Mouse (Mus musculus) thymus, postnatal 25 days (tissue): Measurements from ENCODE around the gene Rab9.
A peak's percentile ranks its signal among the peaks of the same experiment; 100 is the strongest.

Source experiments
- DNase-seq: peaks from one replicate; pipeline ENCODE4 v3.0.0; 2022

The Rab9 gene

GRCm38 (mm10) chrX:166444552-166444951 lies 35.1 kb downstream of the Rab9 start:
- no peak for DNase-seq

- peak; percentile 88 for DNase-seq
These were observed 39.0 kb downstream of the Rab9 start, which contains the start of gene Ofd1 for GRCm38 (mm10) chrX:166440616-166441063. Gene Ofd1, minus strand, starts transcription at chrX:166440704.

DNA sequence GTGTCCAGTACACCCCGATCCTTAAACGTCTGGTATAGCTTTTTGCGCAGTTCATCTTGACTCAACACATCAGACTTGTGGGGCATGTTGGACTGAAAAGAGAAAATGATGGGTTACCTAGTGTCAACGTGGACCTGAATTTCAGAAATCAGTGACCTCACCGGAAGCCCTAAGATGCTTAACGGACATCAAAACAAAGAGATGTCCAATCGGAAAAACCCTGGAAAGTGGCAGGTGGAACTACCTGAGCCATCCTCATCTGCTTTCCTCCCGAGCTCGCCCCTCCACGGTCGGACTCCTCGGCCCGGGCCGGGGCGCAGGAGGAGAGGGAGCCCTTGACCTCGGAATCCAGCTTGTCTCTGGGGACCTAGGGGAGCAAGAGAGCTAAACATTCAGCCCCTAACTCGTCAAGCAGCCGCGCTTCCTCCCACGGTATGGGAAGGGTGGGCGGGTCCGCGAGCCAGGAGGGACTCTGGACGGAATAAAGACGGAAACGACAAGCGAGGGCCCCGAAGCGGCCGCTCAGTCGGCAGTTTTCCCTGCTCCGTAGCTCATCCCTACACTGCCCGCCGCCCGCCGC lies 39.5 kb downstream of the Rab9 start, which contains the start of gene Trappc2:
TSS of gene Trappc2 (plus strand) at position 539 of the 580 bp plus-strand sequence.
- DNase-seq, result no peak

DNA sequence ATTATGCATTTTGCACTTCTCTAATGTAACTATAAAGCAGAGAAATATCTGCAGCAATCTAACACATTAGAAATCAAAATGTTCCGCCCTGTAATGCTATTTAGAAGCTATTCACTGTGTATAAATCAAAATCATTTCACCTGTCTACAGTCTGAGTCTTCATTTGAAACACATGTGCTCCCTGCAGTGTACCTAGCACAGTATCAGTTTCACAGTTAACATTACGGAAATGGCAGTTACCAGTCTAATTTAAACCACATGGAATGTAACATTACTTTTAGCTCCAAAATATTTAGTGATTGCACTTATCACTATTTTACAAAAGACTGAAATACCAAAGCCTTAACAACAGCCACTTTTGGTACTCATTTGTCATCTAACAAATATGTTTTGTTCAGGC lies 44.9 kb downstream of the Rab9 start:
- no peak for DNase-seq

DNA sequence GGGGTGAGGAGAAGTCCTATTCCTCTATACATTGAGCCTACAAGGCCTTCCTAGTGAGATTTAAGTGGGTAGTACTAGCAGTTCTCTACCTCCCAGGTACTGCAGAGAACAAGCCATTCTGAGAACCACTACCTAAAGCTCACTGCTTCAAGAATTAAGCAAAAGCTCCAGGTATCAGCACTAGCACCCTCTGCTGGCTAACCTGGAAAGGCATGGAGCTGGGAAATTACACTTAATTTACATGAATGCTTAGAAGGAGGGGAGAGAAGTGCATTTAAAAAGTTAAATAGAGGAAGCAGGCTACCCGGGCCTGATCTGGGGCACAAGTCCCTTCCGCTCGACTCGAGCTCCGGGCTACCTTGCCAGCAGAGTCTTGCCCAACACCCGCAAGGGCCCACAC lies 63.5 kb downstream of the Rab9 start:
- peak; percentile 22 for DNase-seq

DNA sequence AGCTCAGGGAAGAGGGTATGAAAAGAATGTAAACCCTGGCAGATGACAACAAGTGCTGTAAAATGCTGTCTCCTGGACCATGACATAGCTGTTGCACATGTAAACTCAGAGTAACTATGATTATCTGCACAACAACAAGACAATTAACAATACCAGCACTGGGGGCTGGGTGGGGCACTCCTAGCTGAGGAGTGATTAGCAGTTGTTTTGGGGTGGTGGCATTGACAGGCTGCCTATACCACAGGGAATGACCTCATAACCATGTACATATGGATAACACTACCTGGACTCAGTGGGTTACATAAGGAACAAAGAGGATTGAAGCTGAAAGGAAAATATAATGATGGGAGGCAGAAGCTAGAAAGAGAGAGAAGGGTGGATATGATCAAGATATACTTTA lies 71.8 kb downstream of the Rab9 start:
- DNase-seq, result no peak
